Mouse (Mus musculus) intestine, embryonic 15.5 days (tissue): ENCODE data around the gene Traf5. TPM values are rescaled to one million over a fixed set of nuclear protein-coding genes. Genes with fewer than 3 reads are reported as not detected.

ENCODE experiments used
- ATAC-seq: fragments of 200-750 bp; cut with Nextera tagmentation; 2 replicates; pipeline ENCODE4 v1.8.0; 2017; ENCODE audit warnings: moderate TSS enrichment, moderate library complexity
- H3K27ac ChIP-seq: fragments of 300-500 bp; sonication (generic); 2 replicates; pipeline ENCODE4 v1.5.1; 2015; ENCODE audit warnings: mild to moderate bottlenecking, inconsistent platforms
- H3K27me3 ChIP-seq: fragments of 300-500 bp; sonication (generic); replicated peaks from 2 replicates; pipeline ENCODE4 v1.6.1; 2015; ENCODE audit warnings: inconsistent platforms
- H3K36me3 ChIP-seq: fragments of 300-500 bp; sonication (generic); 2 replicates; pipeline ENCODE4 v1.6.1; 2015; ENCODE audit warnings: inconsistent platforms
- H3K4me1 ChIP-seq: fragments of 300-500 bp; sonication (generic); replicated peaks from 2 replicates; pipeline ENCODE4 v1.6.1; 2015; ENCODE audit warnings: inconsistent platforms
- H3K4me2 ChIP-seq: fragments of 300-500 bp; sonication (generic); replicated peaks from 2 replicates; pipeline ENCODE4 v1.6.1; 2015; ENCODE audit warnings: mild to moderate bottlenecking, inconsistent platforms
- H3K4me3 ChIP-seq: fragments of 300-500 bp; sonication (generic); replicated peaks from 2 replicates; pipeline ENCODE4 v1.5.1; 2015; ENCODE audit warnings: inconsistent platforms
- H3K9ac ChIP-seq: fragments of 300-500 bp; sonication (generic); 2 replicates; pipeline ENCODE4 v1.6.1; 2015; ENCODE audit warnings: inconsistent platforms
- H3K9me3 ChIP-seq: fragments of 300-500 bp; sonication (generic); 2 replicates; pipeline ENCODE4 v1.6.1; 2016; ENCODE audit warnings: inconsistent platforms
- WGBS: fragments of 180-500 bp; shearing (Covaris S2); methylation state at CpG from one replicate; pipeline ENCODE4 v1.1.7; 2015; 5-methylcytosine and 5-hydroxymethylcytosine counted together
- polyA plus RNA-seq: library from polyadenylated mRNA; unstranded; fragments of >200 nt; fragmentation: Nextera tagmentation; extraction: Ambion mirVana; gene quantifications from 2 replicates; pipeline ENCODE4 v1.2.1, GENCODE M21; 2015

The Traf5 gene
- 19.6 and 21.3 TPM in 2 replicates for polyA plus RNA-seq

- H3K4me1 ChIP-seq = peaks cover 20% of the 10 kb centered on the region
- WGBS = 2% methylated on average over 63 of the region's 63 CpGs
- H3K9me3 ChIP-seq = no peaks in the 10 kb centered on the region
- H3K4me3 ChIP-seq = peak within 1 kb of the TSS; percentile 70
- peak; percentile 99 for ATAC-seq
- peak within 1 kb of the TSS; percentile 85 for H3K9ac ChIP-seq
- H3K27ac ChIP-seq = peak within 1 kb of the TSS; percentile 92
- H3K4me2 ChIP-seq = peak within 1 kb of the TSS; percentile 86
- no peaks in the 10 kb centered on the region for H3K36me3 ChIP-seq
- H3K27me3 ChIP-seq = no peaks in the 10 kb centered on the region
Measured at GRCm38 (mm10) chr1:192091806-192092772, at the start of gene Traf5. TSS of gene Traf5 (minus strand) at chr1:192092559.

- Histone ChIP-seq H3K27ac (no peak overlapping the region), H3K4me1 (peaks cover 8% of the 10 kb centered on the region; the same call in 1 of the 2 replicates), H3K4me2 (no peak overlapping the region), H3K27me3 (no peaks in the 10 kb centered on the region), H3K9ac (no peak overlapping the region), H3K9me3 (no peaks in the 10 kb centered on the region), H3K4me3 (no peak overlapping the region), H3K36me3 (no peaks in the 10 kb centered on the region)
- 95% methylated on average over 2 of the region's 2 CpGs for WGBS
- no peak for ATAC-seq
Measured at GRCm38 (mm10) chr1:192140313-192140712, 48.0 kb upstream of the Traf5 start.

GRCm38 (mm10) chr1:192137926-192138910, 45.9 kb upstream of the Traf5 start, which contains the start of gene Rcor3:
TSS of gene Rcor3 (minus strand) at chr1:192138062.
- under 1% methylated on average over 53 of the region's 88 CpGs for WGBS
- Histone ChIP-seq H3K27ac (peak within 1 kb of the TSS; percentile 95), H3K36me3 (0 out of 2 replicates have a peak, but pooled peaks cover 3% of the 10 kb centered on the region), H3K9ac (peak within 1 kb of the TSS; percentile 90), H3K4me2 (peak within 1 kb of the TSS; percentile 88), H3K9me3 (no peaks in the 10 kb centered on the region), H3K4me1 (peaks cover 8% of the 10 kb centered on the region; the same call in 1 of the 2 replicates), H3K4me3 (peak within 1 kb of the TSS; percentile 82), H3K27me3 (no peaks in the 10 kb centered on the region)
- peak; percentile 88 for ATAC-seq

- under 1% methylated on average over 50 of the region's 61 CpGs for WGBS
- H3K4me3 ChIP-seq = peak overlapping the region; percentile 82
Measured at GRCm38 (mm10) chr1:192137291-192137925, 45.0 kb upstream of the Traf5 start.

GRCm38 (mm10) chr1:192136561-192137290, 44.4 kb upstream of the Traf5 start:
- Histone ChIP-seq H3K4me3 (peak overlapping the region; percentile 82), H3K9me3 (no peaks in the 10 kb centered on the region), H3K4me1 (peaks cover 8% of the 10 kb centered on the region; the same call in 1 of the 2 replicates), H3K27ac (peak overlapping the region; percentile 95), H3K9ac (peak overlapping the region; percentile 90), H3K4me2 (peak overlapping the region; percentile 88), H3K27me3 (no peaks in the 10 kb centered on the region), H3K36me3 (0 out of 2 replicates have a peak, but pooled peaks cover 3% of the 10 kb centered on the region)
- ATAC-seq = peak; percentile 74
- WGBS = under 1% methylated on average over 55 of the region's 55 CpGs

More at GRCm38 (mm10) chr1:192137291-192137925, 45.0 kb upstream of the Traf5 start:
- peak; percentile 48 for ATAC-seq
- Histone ChIP-seq H3K9me3 (no peaks in the 10 kb centered on the region), H3K4me1 (peaks cover 8% of the 10 kb centered on the region; the same call in 1 of the 2 replicates), H3K27me3 (no peaks in the 10 kb centered on the region), H3K4me2 (peak overlapping the region; percentile 88), H3K27ac (peak overlapping the region; percentile 95), H3K9ac (peak overlapping the region; percentile 90), H3K36me3 (0 out of 2 replicates have a peak, but pooled peaks cover 3% of the 10 kb centered on the region)

- no peak overlapping the region for H3K27ac ChIP-seq
- no peaks in the 10 kb centered on the region for H3K27me3 ChIP-seq
- H3K4me3 ChIP-seq = no peak overlapping the region
- H3K36me3 ChIP-seq = 0 out of 2 replicates have a peak, but pooled peaks cover 8% of the 10 kb centered on the region
- no peaks in the 10 kb centered on the region for H3K9me3 ChIP-seq
- WGBS = 93% methylated on average over 1 of the region's 1 CpGs
- no peaks in the 10 kb centered on the region for H3K4me1 ChIP-seq
- ATAC-seq = no peak
- H3K9ac ChIP-seq = no peak overlapping the region
- no peak overlapping the region for H3K4me2 ChIP-seq
Measured at GRCm38 (mm10) chr1:192130202-192130601, 37.8 kb upstream of the Traf5 start.

GRCm38 (mm10) chr1:192128343-192128742, 36.0 kb upstream of the Traf5 start:
- Histone ChIP-seq H3K9me3 (no peaks in the 10 kb centered on the region), H3K4me1 (no peaks in the 10 kb centered on the region), H3K9ac (no peak overlapping the region), H3K4me3 (no peak overlapping the region), H3K36me3 (peaks cover 13% of the 10 kb centered on the region; the same call in 1 of the 2 replicates), H3K27me3 (no peaks in the 10 kb centered on the region), H3K4me2 (no peak overlapping the region), H3K27ac (no peak overlapping the region)
- WGBS = 87% methylated on average over 8 of the region's 8 CpGs
- no peak for ATAC-seq

- Histone ChIP-seq H3K27ac (no peak overlapping the region), H3K36me3 (peaks cover 23% of the 10 kb centered on the region; the same call in 1 of the 2 replicates), H3K9ac (no peak overlapping the region), H3K4me3 (no peak overlapping the region), H3K4me1 (no peaks in the 10 kb centered on the region), H3K9me3 (no peaks in the 10 kb centered on the region), H3K4me2 (no peak overlapping the region), H3K27me3 (no peaks in the 10 kb centered on the region)
- WGBS = 89% methylated on average over 6 of the region's 6 CpGs
- no peak for ATAC-seq
Measured at GRCm38 (mm10) chr1:192125761-192126160, 33.4 kb upstream of the Traf5 start.

- no peak overlapping the region for H3K9ac ChIP-seq
- no peaks in the 10 kb centered on the region for H3K27me3 ChIP-seq
- H3K9me3 ChIP-seq = no peaks in the 10 kb centered on the region
- peaks cover 21% of the 10 kb centered on the region for H3K36me3 ChIP-seq
- H3K4me2 ChIP-seq = no peak overlapping the region
- 92% methylated on average over 6 of the region's 6 CpGs for WGBS
- H3K4me3 ChIP-seq = no peak overlapping the region
- H3K27ac ChIP-seq = no peak overlapping the region
- H3K4me1 ChIP-seq = no peaks in the 10 kb centered on the region
- no peak for ATAC-seq
Measured at GRCm38 (mm10) chr1:192116262-192116661, 23.9 kb upstream of the Traf5 start.

- Histone ChIP-seq H3K4me2 (no peak overlapping the region), H3K36me3 (peaks cover 20% of the 10 kb centered on the region), H3K27me3 (no peaks in the 10 kb centered on the region), H3K4me1 (no peaks in the 10 kb centered on the region), H3K27ac (no peak overlapping the region), H3K4me3 (no peak overlapping the region), H3K9ac (no peak overlapping the region), H3K9me3 (no peaks in the 10 kb centered on the region)
- ATAC-seq = no peak
- WGBS = 94% methylated on average over 1 of the region's 1 CpGs
Measured at GRCm38 (mm10) chr1:192115378-192115777, 23.0 kb upstream of the Traf5 start.

GRCm38 (mm10) chr1:192109169-192109568, 16.8 kb upstream of the Traf5 start:
- no peaks in the 10 kb centered on the region for H3K4me1 ChIP-seq
- 61% methylated on average over 6 of the region's 6 CpGs for WGBS
- H3K27ac ChIP-seq = no peak overlapping the region
- no peak overlapping the region for H3K4me2 ChIP-seq
- H3K9ac ChIP-seq = no peak overlapping the region
- no peak overlapping the region for H3K4me3 ChIP-seq
- no peaks in the 10 kb centered on the region for H3K9me3 ChIP-seq
- peaks cover 9% of the 10 kb centered on the region; the same call in 1 of the 2 replicates for H3K36me3 ChIP-seq
- H3K27me3 ChIP-seq = no peaks in the 10 kb centered on the region
- ATAC-seq = no peak
